Mouse (Mus musculus): ENCODE measurements around the gene D11Wsu47e. TPM values are rescaled to one million over a fixed set of nuclear protein-coding genes. Genes with fewer than 3 reads are reported as not detected.

The D11Wsu47e gene
- polyA plus RNA-seq, 1 experiment from 2014 or later = 21.9 TPM

- H3K4me2 ChIP-seq = peak within 1 kb of the TSS; percentile 13
- peaks cover 25% of the 10 kb centered on the region for H3K4me1 ChIP-seq (replicated peaks)
- H3K9me3 ChIP-seq = no peaks in the 10 kb centered on the region
- H3K27ac ChIP-seq = peak within 1 kb of the TSS; percentile 73
- no peak within 1 kb of the TSS for H3K4me3 ChIP-seq
- H3K9ac ChIP-seq = peak within 1 kb of the TSS; percentile 56; the same call in 1 of the 2 replicates
- H3K36me3 ChIP-seq = peaks cover 13% of the 10 kb centered on the region
- 3% methylated on average over 11 of the region's 11 CpGs for WGBS
- H3K27me3 ChIP-seq = peaks cover 28% of the 10 kb centered on the region
- ATAC-seq (ENCODE audit: low FRiP score) = peak; percentile 55
Observed at GRCm38 (mm10) chr11:113709731-113710256, 25.6 kb downstream of the D11Wsu47e start, which contains the start of gene Cpsf4l. Cpsf4l (minus strand) TSS chr11:113710017.

- WGBS = under 1% methylated on average over 10 of the region's 10 CpGs
- Histone ChIP-seq H3K4me3 (no peak overlapping the region), H3K36me3 (peaks cover 13% of the 10 kb centered on the region), H3K27me3 (peaks cover 30% of the 10 kb centered on the region), H3K4me1 (replicated peaks) (peaks cover 25% of the 10 kb centered on the region), H3K9me3 (no peaks in the 10 kb centered on the region), H3K9ac (peak overlapping the region; percentile 56; the same call in 1 of the 2 replicates), H3K4me2 (peak overlapping the region; percentile 13), H3K27ac (peak overlapping the region; percentile 73)
- peak; percentile 30; the same call in 1 of the 2 replicates for ATAC-seq (ENCODE audit: low FRiP score)
Observed at GRCm38 (mm10) chr11:113710257-113710777, 26.1 kb downstream of the D11Wsu47e start.

GRCm38 (mm10) chr11:113711061-113711460, 26.8 kb downstream of the D11Wsu47e start:
- no peak for ATAC-seq (ENCODE audit: low FRiP score)
- Histone ChIP-seq H3K9ac (0 out of 2 replicates have a peak overlapping the region, but pooled peaks have one; percentile 56), H3K4me3 (no peak overlapping the region), H3K27me3 (peaks cover 31% of the 10 kb centered on the region), H3K27ac (no peak overlapping the region), H3K4me1 (replicated peaks) (peaks cover 25% of the 10 kb centered on the region), H3K9me3 (no peaks in the 10 kb centered on the region), H3K4me2 (no peak overlapping the region), H3K36me3 (peaks cover 13% of the 10 kb centered on the region)
- 55% methylated on average over 1 of the region's 1 CpGs for WGBS

GRCm38 (mm10) chr11:113715078-113715674, 31.0 kb downstream of the D11Wsu47e start:
- Histone ChIP-seq H3K4me3 (no peak overlapping the region), H3K4me2 (no peak overlapping the region), H3K27ac (no peak overlapping the region), H3K27me3 (0 out of 2 replicates have a peak, but pooled peaks cover 10% of the 10 kb centered on the region), H3K4me1 (replicated peaks) (peaks cover 18% of the 10 kb centered on the region), H3K9me3 (no peaks in the 10 kb centered on the region), H3K36me3 (no peaks in the 10 kb centered on the region), H3K9ac (no peak overlapping the region)
- ATAC-seq (ENCODE audit: low FRiP score) = no peak
- WGBS = 63% methylated on average over 7 of the region's 7 CpGs

GRCm38 (mm10) chr11:113716132-113716531, 31.9 kb downstream of the D11Wsu47e start:
- 93% methylated on average over 2 of the region's 2 CpGs for WGBS
- no peak for ATAC-seq (ENCODE audit: low FRiP score)

GRCm38 (mm10) chr11:113717767-113718424, 33.7 kb downstream of the D11Wsu47e start:
- no peak overlapping the region for H3K9ac ChIP-seq
- peaks cover 16% of the 10 kb centered on the region for H3K4me1 ChIP-seq (replicated peaks)
- no peak overlapping the region for H3K27ac ChIP-seq
- 0 out of 2 replicates have a peak, but pooled peaks cover 10% of the 10 kb centered on the region for H3K27me3 ChIP-seq
- no peak overlapping the region for H3K4me3 ChIP-seq
- H3K4me2 ChIP-seq = no peak overlapping the region
- no peaks in the 10 kb centered on the region for H3K36me3 ChIP-seq
- H3K9me3 ChIP-seq = no peaks in the 10 kb centered on the region
- WGBS = 50% methylated on average over 16 of the region's 16 CpGs
- no peak for ATAC-seq (ENCODE audit: low FRiP score)

More at GRCm38 (mm10) chr11:113716132-113716531, 31.9 kb downstream of the D11Wsu47e start:
- Histone ChIP-seq H3K9ac (no peak overlapping the region), H3K9me3 (no peaks in the 10 kb centered on the region), H3K27ac (no peak overlapping the region), H3K4me3 (no peak overlapping the region), H3K36me3 (no peaks in the 10 kb centered on the region), H3K4me2 (no peak overlapping the region), H3K4me1 (replicated peaks) (peaks cover 11% of the 10 kb centered on the region; the same call in 1 of the 2 replicates), H3K27me3 (0 out of 2 replicates have a peak, but pooled peaks cover 10% of the 10 kb centered on the region)

GRCm38 (mm10) chr11:113722405-113723090, 38.3 kb downstream of the D11Wsu47e start:
- no peak for ATAC-seq (ENCODE audit: low FRiP score)
- 66% methylated on average over 14 of the region's 14 CpGs for WGBS
- no peak overlapping the region for H3K9ac ChIP-seq

GRCm38 (mm10) chr11:113725235-113726048, 41.2 kb downstream of the D11Wsu47e start:
- Histone ChIP-seq H3K4me1 (replicated peaks) (peaks cover 50% of the 10 kb centered on the region), H3K4me2 (no peak overlapping the region), H3K9ac (no peak overlapping the region), H3K27ac (peak overlapping the region; percentile 75), H3K27me3 (no peaks in the 10 kb centered on the region), H3K4me3 (no peak overlapping the region), H3K9me3 (no peaks in the 10 kb centered on the region), H3K36me3 (peaks cover 45% of the 10 kb centered on the region)
- peak; percentile 43 for ATAC-seq (ENCODE audit: low FRiP score)
- WGBS = 65% methylated on average over 4 of the region's 4 CpGs

More at GRCm38 (mm10) chr11:113722405-113723090, 38.3 kb downstream of the D11Wsu47e start:
- H3K4me2 ChIP-seq = no peak overlapping the region
- no peak overlapping the region for H3K4me3 ChIP-seq
- H3K9me3 ChIP-seq = no peaks in the 10 kb centered on the region
- H3K27ac ChIP-seq = peak overlapping the region; percentile 30; the same call in 1 of the 2 replicates
- peaks cover 25% of the 10 kb centered on the region for H3K36me3 ChIP-seq
- peaks cover 32% of the 10 kb centered on the region for H3K4me1 ChIP-seq (replicated peaks)
- H3K27me3 ChIP-seq = 0 out of 2 replicates have a peak, but pooled peaks cover 4% of the 10 kb centered on the region

- no peak overlapping the region for H3K9ac ChIP-seq
- peaks cover 58% of the 10 kb centered on the region for H3K4me1 ChIP-seq (replicated peaks)
- no peaks in the 10 kb centered on the region for H3K27me3 ChIP-seq
- no peaks in the 10 kb centered on the region for H3K9me3 ChIP-seq
- peak overlapping the region; percentile 45; the same call in 1 of the 2 replicates for H3K27ac ChIP-seq
- no peak for ATAC-seq (ENCODE audit: low FRiP score)
- H3K4me3 ChIP-seq = no peak overlapping the region
- no peak overlapping the region for H3K4me2 ChIP-seq
- 86% methylated on average over 14 of the region's 14 CpGs for WGBS
- H3K36me3 ChIP-seq = peaks cover 46% of the 10 kb centered on the region
Observed at GRCm38 (mm10) chr11:113726994-113727888, 43.0 kb downstream of the D11Wsu47e start.

- no peak for ATAC-seq (ENCODE audit: low FRiP score)
- peaks cover 52% of the 10 kb centered on the region for H3K4me1 ChIP-seq (replicated peaks)
- H3K9ac ChIP-seq = no peak overlapping the region
- no peaks in the 10 kb centered on the region for H3K9me3 ChIP-seq
- peaks cover 47% of the 10 kb centered on the region for H3K36me3 ChIP-seq
- H3K4me2 ChIP-seq = no peak overlapping the region
- WGBS = 80% methylated on average over 6 of the region's 6 CpGs
- H3K27me3 ChIP-seq = no peaks in the 10 kb centered on the region
- H3K4me3 ChIP-seq = no peak overlapping the region
- peak overlapping the region; percentile 40; the same call in 1 of the 2 replicates for H3K27ac ChIP-seq
Observed at GRCm38 (mm10) chr11:113727992-113728391, 43.8 kb downstream of the D11Wsu47e start.

Data from hindbrain, embryonic 13.5 days (tissue).